Mouse (Mus musculus): ENCODE results near the gene Zranb3. TPM values are rescaled to one million over a fixed set of nuclear protein-coding genes. Genes with fewer than 3 reads are reported as not detected.

Zranb3 gene
- polyA plus RNA-seq, 1 experiment from 2014 or later: 14.5 TPM

DNA sequence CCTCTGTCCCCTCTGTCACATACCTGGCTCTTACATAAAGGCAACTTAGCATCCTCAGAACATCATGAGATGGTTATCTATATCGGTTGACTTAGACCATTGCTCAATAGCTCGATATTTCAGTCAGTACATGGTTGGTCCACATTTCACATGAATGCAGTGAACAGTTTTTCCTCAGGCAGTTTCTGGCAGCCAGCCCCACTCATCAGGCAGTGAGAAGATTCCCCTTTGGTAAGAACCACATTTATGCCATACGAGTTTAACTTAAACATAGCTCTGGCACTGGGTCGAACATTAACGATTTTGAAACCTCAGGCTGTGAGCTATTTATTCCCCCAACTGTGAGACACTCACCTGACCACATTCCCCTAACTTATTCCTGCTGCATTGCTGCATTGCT lies 154.1 kb downstream of the Zranb3 start:
- no peak overlapping the region for H3K9ac ChIP-seq (ENCODE audit: low read length)
- no peak overlapping the region for H3K4me3 ChIP-seq (ENCODE audit: low read depth, low read length)
- 97% methylated on average over 5 of the region's 5 CpGs for WGBS
- peaks cover 5% of the 10 kb centered on the region for H3K36me3 ChIP-seq (ENCODE audit: control insufficient read depth, insufficient read depth, low read length)
- no peaks in the 10 kb centered on the region for H3K9me3 ChIP-seq (ENCODE audit: control insufficient read depth, low read length)
- H3K4me2 ChIP-seq (ENCODE audit: low read depth): no peak overlapping the region
- no peak overlapping the region for H3K27ac ChIP-seq (ENCODE audit: low read depth, low read length)
- DNase-seq (ENCODE audit: low spot score) (no peak), ATAC-seq (ENCODE audit: insufficient read depth, low FRiP score, low TSS enrichment) (no peak)
- H3K4me1 ChIP-seq (ENCODE audit: control insufficient read depth, insufficient read depth, low read length): no peaks in the 10 kb centered on the region
- no peaks in the 10 kb centered on the region for H3K27me3 ChIP-seq (ENCODE audit: control insufficient read depth, insufficient read depth, low read length)

DNA sequence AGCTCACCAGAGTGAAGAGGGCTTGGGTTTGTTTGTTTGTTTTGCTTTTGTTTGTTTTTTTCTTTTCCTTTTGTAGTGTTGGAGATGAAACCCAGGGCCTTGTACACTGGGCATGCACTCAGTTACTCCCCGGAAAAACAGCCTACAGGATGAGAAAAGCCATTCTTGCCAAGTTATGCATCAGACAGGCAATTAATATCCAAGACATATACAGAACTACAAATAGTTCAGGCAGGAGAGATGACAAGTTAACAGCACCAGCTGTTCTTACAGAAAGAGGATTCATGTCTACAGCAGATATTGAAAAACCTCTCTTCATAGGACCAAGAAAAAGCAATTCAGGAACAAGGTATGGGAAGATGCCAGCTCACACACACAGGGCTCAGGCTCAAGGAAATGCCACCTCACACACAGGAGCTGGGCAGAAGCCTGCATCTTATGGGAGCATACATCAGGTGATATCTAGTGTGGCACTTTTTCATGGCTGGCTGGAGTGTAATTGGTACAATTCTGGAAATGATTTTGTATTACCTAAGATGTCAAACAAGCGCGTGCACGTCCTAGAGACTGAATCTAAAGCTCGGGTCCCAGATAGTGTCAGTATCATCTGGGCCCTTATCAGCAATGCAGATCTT lies 156.1 kb downstream of the Zranb3 start:
- Histone ChIP-seq H3K4me1 (ENCODE audit: control insufficient read depth, insufficient read depth, low read length) (no peaks in the 10 kb centered on the region), H3K4me2 (ENCODE audit: low read depth) (no peak overlapping the region), H3K4me3 (ENCODE audit: low read depth, low read length) (no peak overlapping the region), H3K27ac (ENCODE audit: low read depth, low read length) (no peak overlapping the region), H3K9ac (ENCODE audit: low read length) (no peak overlapping the region), H3K9me3 (ENCODE audit: control insufficient read depth, low read length) (no peaks in the 10 kb centered on the region), H3K36me3 (ENCODE audit: control insufficient read depth, insufficient read depth, low read length) (peaks cover 5% of the 10 kb centered on the region), H3K27me3 (ENCODE audit: control insufficient read depth, insufficient read depth, low read length) (no peaks in the 10 kb centered on the region)
- WGBS: 92% methylated on average over 5 of the region's 5 CpGs
- DNase-seq (ENCODE audit: low spot score): no peak
- ATAC-seq (ENCODE audit: insufficient read depth, low FRiP score, low TSS enrichment): no peak

- ATAC-seq (ENCODE audit: insufficient read depth, low FRiP score, low TSS enrichment): no peak
- H3K4me2 ChIP-seq (ENCODE audit: low read depth): no peak overlapping the region
- H3K9me3 ChIP-seq (ENCODE audit: control insufficient read depth, low read length): no peaks in the 10 kb centered on the region
- WGBS: 90% methylated on average over 3 of the region's 3 CpGs
- no peak for DNase-seq (ENCODE audit: low spot score)
- H3K27me3 ChIP-seq (ENCODE audit: control insufficient read depth, insufficient read depth, low read length): no peaks in the 10 kb centered on the region
- H3K36me3 ChIP-seq (ENCODE audit: control insufficient read depth, insufficient read depth, low read length): peaks cover 5% of the 10 kb centered on the region
- no peak overlapping the region for H3K4me3 ChIP-seq (ENCODE audit: low read depth, low read length)
- H3K9ac ChIP-seq (ENCODE audit: low read length): no peak overlapping the region
- H3K27ac ChIP-seq (ENCODE audit: low read depth, low read length): no peak overlapping the region
- H3K4me1 ChIP-seq (ENCODE audit: control insufficient read depth, insufficient read depth, low read length): no peaks in the 10 kb centered on the region
Measured at GRCm38 (mm10) chr1:127945696-127946575, 156.9 kb downstream of the Zranb3 start.

- H3K4me3 ChIP-seq (ENCODE audit: low read depth, low read length): no peak overlapping the region
- H3K4me1 ChIP-seq (ENCODE audit: control insufficient read depth, insufficient read depth, low read length): no peaks in the 10 kb centered on the region
- H3K36me3 ChIP-seq (ENCODE audit: control insufficient read depth, insufficient read depth, low read length): peaks cover 13% of the 10 kb centered on the region
- H3K4me2 ChIP-seq (ENCODE audit: low read depth): no peak overlapping the region
- DNase-seq (ENCODE audit: low spot score) (no peak), ATAC-seq (ENCODE audit: insufficient read depth, low FRiP score, low TSS enrichment) (no peak)
- no peak overlapping the region for H3K27ac ChIP-seq (ENCODE audit: low read depth, low read length)
- H3K9me3 ChIP-seq (ENCODE audit: control insufficient read depth, low read length): no peaks in the 10 kb centered on the region
- no peak overlapping the region for H3K9ac ChIP-seq (ENCODE audit: low read length)
- no peaks in the 10 kb centered on the region for H3K27me3 ChIP-seq (ENCODE audit: control insufficient read depth, insufficient read depth, low read length)
- WGBS: 82% methylated on average over 6 of the region's 6 CpGs
Measured at GRCm38 (mm10) chr1:127943516-127943915, 159.3 kb downstream of the Zranb3 start.

- DNase-seq (ENCODE audit: low spot score) (no peak), ATAC-seq (ENCODE audit: insufficient read depth, low FRiP score, low TSS enrichment) (no peak)
- Histone ChIP-seq H3K9ac (ENCODE audit: low read length) (no peak overlapping the region), H3K27me3 (ENCODE audit: control insufficient read depth, insufficient read depth, low read length) (no peaks in the 10 kb centered on the region), H3K4me3 (ENCODE audit: low read depth, low read length) (no peak overlapping the region), H3K36me3 (ENCODE audit: control insufficient read depth, insufficient read depth, low read length) (peaks cover 16% of the 10 kb centered on the region), H3K4me2 (ENCODE audit: low read depth) (no peak overlapping the region), H3K4me1 (ENCODE audit: control insufficient read depth, insufficient read depth, low read length) (no peaks in the 10 kb centered on the region), H3K9me3 (ENCODE audit: control insufficient read depth, low read length) (no peaks in the 10 kb centered on the region), H3K27ac (ENCODE audit: low read depth, low read length) (no peak overlapping the region)
- WGBS: 97% methylated on average over 10 of the region's 10 CpGs
Measured at GRCm38 (mm10) chr1:127942231-127942630, 160.6 kb downstream of the Zranb3 start.

DNA sequence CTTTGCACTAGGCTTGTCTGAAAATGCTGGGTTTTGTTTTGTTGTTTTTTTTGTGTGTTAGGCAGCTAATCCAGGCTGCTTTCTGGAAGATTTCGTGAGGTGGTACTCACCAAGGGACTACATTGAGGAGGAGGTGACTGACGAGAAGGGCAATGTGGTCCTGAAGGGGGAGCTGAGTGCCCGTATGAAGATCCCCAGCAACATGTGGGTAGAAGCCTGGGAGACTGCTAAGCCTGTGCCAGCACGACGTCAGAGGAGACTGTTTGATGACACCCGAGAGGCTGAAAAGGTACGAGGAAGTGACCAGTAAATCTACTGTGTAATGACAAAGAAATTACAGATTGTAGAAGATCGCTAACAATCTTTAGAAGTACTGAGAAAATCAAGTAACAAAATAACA lies 165.6 kb downstream of the Zranb3 start:
- no peaks in the 10 kb centered on the region for H3K9me3 ChIP-seq (ENCODE audit: control insufficient read depth, low read length)
- H3K4me1 ChIP-seq (ENCODE audit: control insufficient read depth, insufficient read depth, low read length): no peaks in the 10 kb centered on the region
- H3K27me3 ChIP-seq (ENCODE audit: control insufficient read depth, insufficient read depth, low read length): no peaks in the 10 kb centered on the region
- ATAC-seq (ENCODE audit: insufficient read depth, low FRiP score, low TSS enrichment) (no peak), DNase-seq (ENCODE audit: low spot score) (no peak)
- no peak overlapping the region for H3K27ac ChIP-seq (ENCODE audit: low read depth, low read length)
- peaks cover 12% of the 10 kb centered on the region for H3K36me3 ChIP-seq (ENCODE audit: control insufficient read depth, insufficient read depth, low read length)
- WGBS: 80% methylated on average over 8 of the region's 8 CpGs
- no peak overlapping the region for H3K9ac ChIP-seq (ENCODE audit: low read length)
- H3K4me3 ChIP-seq (ENCODE audit: low read depth, low read length): no peak overlapping the region
- no peak overlapping the region for H3K4me2 ChIP-seq (ENCODE audit: low read depth)

DNA sequence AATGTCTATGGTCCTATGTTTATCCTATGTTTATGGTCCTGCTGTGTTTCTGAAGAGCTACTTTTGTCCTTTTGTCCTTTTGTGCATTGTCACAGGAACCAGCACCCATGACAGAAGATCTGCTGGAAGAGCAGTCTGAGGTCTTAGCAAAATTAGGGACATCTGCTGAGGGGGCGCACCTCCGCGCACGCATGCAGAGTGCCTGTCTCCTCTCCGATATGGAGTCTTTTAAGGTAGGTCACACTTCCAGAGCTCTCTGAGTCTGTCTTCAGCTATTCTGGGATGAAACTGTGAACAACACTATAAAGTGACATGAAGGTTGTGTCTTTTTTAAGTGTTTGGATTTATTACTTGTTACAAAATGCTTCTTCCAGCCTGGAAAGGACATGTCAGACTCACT lies 168.5 kb downstream of the Zranb3 start:
- Histone ChIP-seq H3K9me3 (ENCODE audit: control insufficient read depth, low read length) (no peaks in the 10 kb centered on the region), H3K4me2 (ENCODE audit: low read depth) (no peak overlapping the region), H3K27me3 (ENCODE audit: control insufficient read depth, insufficient read depth, low read length) (no peaks in the 10 kb centered on the region), H3K4me3 (ENCODE audit: low read depth, low read length) (no peak overlapping the region), H3K36me3 (ENCODE audit: control insufficient read depth, insufficient read depth, low read length) (peaks cover 12% of the 10 kb centered on the region), H3K4me1 (ENCODE audit: control insufficient read depth, insufficient read depth, low read length) (no peaks in the 10 kb centered on the region), H3K27ac (ENCODE audit: low read depth, low read length) (no peak overlapping the region), H3K9ac (ENCODE audit: low read length) (no peak overlapping the region)
- WGBS: 95% methylated on average over 5 of the region's 5 CpGs
- DNase-seq (ENCODE audit: low spot score): no peak
- no peak for ATAC-seq (ENCODE audit: insufficient read depth, low FRiP score, low TSS enrichment)

DNA sequence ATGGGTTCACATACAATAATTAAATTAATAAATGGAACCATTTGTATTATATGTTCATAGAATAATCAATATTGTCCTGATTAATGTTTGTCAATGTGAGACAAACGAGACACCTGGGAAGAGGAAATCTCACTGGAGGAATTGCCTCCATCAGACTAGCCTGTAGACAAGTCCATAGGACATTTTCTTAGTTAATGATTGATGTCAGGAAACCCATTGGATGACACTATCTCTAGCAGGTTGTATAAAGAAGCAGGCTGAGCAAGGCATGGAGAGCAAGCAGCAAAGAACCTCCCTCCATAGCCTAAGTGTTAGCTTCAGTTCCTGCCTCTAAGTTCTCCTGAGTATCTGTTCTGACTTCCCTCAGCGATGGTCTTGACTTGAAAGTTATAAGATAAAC lies 169.4 kb downstream of the Zranb3 start:
- no peaks in the 10 kb centered on the region for H3K27me3 ChIP-seq (ENCODE audit: control insufficient read depth, insufficient read depth, low read length)
- H3K4me1 ChIP-seq (ENCODE audit: control insufficient read depth, insufficient read depth, low read length): no peaks in the 10 kb centered on the region
- WGBS: 89% methylated on average over 2 of the region's 2 CpGs
- no peak overlapping the region for H3K27ac ChIP-seq (ENCODE audit: low read depth, low read length)
- H3K9ac ChIP-seq (ENCODE audit: low read length): no peak overlapping the region
- no peak for DNase-seq (ENCODE audit: low spot score)
- no peak for ATAC-seq (ENCODE audit: insufficient read depth, low FRiP score, low TSS enrichment)
- H3K4me3 ChIP-seq (ENCODE audit: low read depth, low read length): no peak overlapping the region
- no peaks in the 10 kb centered on the region for H3K9me3 ChIP-seq (ENCODE audit: control insufficient read depth, low read length)
- H3K36me3 ChIP-seq (ENCODE audit: control insufficient read depth, insufficient read depth, low read length): peaks cover 6% of the 10 kb centered on the region; the same call in 1 of the 2 replicates
- no peak overlapping the region for H3K4me2 ChIP-seq (ENCODE audit: low read depth)

DNA sequence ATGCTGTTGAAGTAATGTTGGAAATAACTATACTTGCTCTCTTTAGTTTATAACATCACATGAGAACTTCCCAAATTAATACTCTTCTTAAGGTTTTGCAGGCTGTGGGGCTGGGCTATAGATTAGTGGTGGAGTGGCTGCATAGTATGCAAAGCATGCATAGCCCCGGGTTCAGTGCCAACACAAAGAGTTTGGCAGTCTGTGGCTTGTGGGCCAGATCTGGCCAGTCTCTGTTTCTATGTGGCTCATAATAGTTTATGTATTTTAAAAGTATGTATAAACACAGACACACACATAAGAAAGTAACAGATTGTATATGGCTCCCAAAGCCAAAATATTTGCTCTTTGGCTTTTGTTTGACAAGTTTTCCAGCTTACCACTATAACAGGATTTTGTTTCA lies 187.0 kb downstream of the Zranb3 start:
- Histone ChIP-seq H3K9me3 (ENCODE audit: control insufficient read depth, low read length) (no peaks in the 10 kb centered on the region), H3K36me3 (ENCODE audit: control insufficient read depth, insufficient read depth, low read length) (peaks cover 2% of the 10 kb centered on the region; the same call in 1 of the 2 replicates)

More for the DNA sequence above, 187.0 kb downstream of the Zranb3 start:
- H3K9ac ChIP-seq (ENCODE audit: low read length): no peak overlapping the region
- ATAC-seq (ENCODE audit: insufficient read depth, low FRiP score, low TSS enrichment) (no peak), DNase-seq (ENCODE audit: low spot score) (no peak)
- H3K27ac ChIP-seq (ENCODE audit: low read depth, low read length): no peak overlapping the region
- H3K4me1 ChIP-seq (ENCODE audit: control insufficient read depth, insufficient read depth, low read length): no peaks in the 10 kb centered on the region
- 89% methylated on average over 1 of the region's 1 CpGs for WGBS
- H3K27me3 ChIP-seq (ENCODE audit: control insufficient read depth, insufficient read depth, low read length): no peaks in the 10 kb centered on the region
- H3K4me2 ChIP-seq (ENCODE audit: low read depth): no peak overlapping the region
- H3K4me3 ChIP-seq (ENCODE audit: low read depth, low read length): no peak overlapping the region

Measured in neural tube, embryonic 11.5 days (tissue).